In the genomic region with DNA sequence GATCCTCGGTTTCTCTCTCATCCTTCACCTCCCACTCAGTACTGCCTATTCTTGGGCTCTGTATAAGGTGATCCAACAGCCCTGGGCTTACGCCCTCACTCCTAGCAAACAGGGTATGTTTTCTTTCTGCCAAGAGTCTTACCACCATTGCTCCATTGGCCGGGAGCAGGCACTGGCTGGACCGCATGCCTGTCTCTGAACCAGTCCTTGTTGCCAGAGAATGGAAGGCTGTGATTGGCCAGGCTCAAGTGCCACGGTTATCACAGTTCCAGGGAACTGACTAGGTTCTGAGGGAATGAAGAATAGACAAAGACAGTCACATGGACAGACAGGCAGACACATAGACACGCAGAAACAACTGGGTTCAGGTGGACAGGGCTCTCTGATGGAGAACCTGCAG, we compare ENCODE assay signal across 36 mouse cellular contexts. TPM values are rescaled to one million over a fixed set of nuclear protein-coding genes. Genes with fewer than 3 reads are reported as not detected.
A peak's percentile ranks its signal among the peaks of the same experiment; 100 is the strongest.
DNase-seq lines count a peak whose midpoint lies in the region; ATAC-seq and TF ChIP-seq lines count a peak whose summit lies in the region.
"Had no signal": no experiment of that assay in that cellular context is flagged by ENCODE, and none has a peak within 500 bp of the region (broad histone marks: within the 10 kb centered on the region; RNA-seq: fewer than 3 reads in every experiment).

No protein-coding gene starts in this region.

- no peak overlapping the region for H3K27ac ChIP-seq in lung, embryonic 14.5 days (ENCODE audit: low read depth)
- no peak overlapping the region for H3K27ac ChIP-seq in lung, postnatal 0 days (ENCODE audit: low read length)
- 0 out of 2 replicates have a peak overlapping the region, but pooled peaks have one; percentile 21 for H3K27ac ChIP-seq in heart, embryonic 16.5 days (ENCODE audit: low read length)
- H3K27ac ChIP-seq: embryonic facial prominence, embryonic 12.5 days; heart, adult 2 months; hindbrain, embryonic 13.5 days; limb, embryonic 10.5 days; limb, embryonic 15.5 days; liver, embryonic 13.5 days; stomach, postnatal 0 days had no signal

- no peak overlapping the region for H3K4me2 ChIP-seq in lung, embryonic 14.5 days
- no peak overlapping the region for H3K4me2 ChIP-seq in lung, postnatal 0 days (replicated peaks; ENCODE audit: low read depth, low read length)
- H3K4me2 ChIP-seq in heart, embryonic 16.5 days (ENCODE audit: low read depth, low read length) = no peak overlapping the region
- H3K4me2 ChIP-seq: embryonic facial prominence, embryonic 12.5 days; hindbrain, embryonic 13.5 days; limb, embryonic 15.5 days; liver, embryonic 13.5 days; midbrain, embryonic 11.5 days had no signal

- no peaks in the 10 kb centered on the region for H3K4me1 ChIP-seq in lung, embryonic 14.5 days (ENCODE audit: insufficient read depth)
- peaks cover 1% of the 10 kb centered on the region; the same call in 1 of the 2 replicates for H3K4me1 ChIP-seq in lung, postnatal 0 days (ENCODE audit: insufficient read depth, low read depth, low read length)
- peaks cover 32% of the 10 kb centered on the region for H3K4me1 ChIP-seq in heart, embryonic 16.5 days (ENCODE audit: control insufficient read depth, insufficient read depth, low read length)

- peak; percentile 34 for DNase-seq in adrenal gland, postnatal 14 days
- no peak for DNase-seq in adrenal gland, adult 8-10 months
- DNase-seq in lung, embryonic 14.5 days = peak; percentile 18
- DNase-seq in lung, postnatal 0 days (ENCODE audit: low spot score) = no peak
- no peak for DNase-seq in right cerebral cortex, postnatal 4 days
- DNase-seq in MN1 (ENCODE audit: low spot score) = no peak
- DNase-seq: cerebellum, adult 9-10 months; cerebellum, postnatal 36 days; gastrocnemius, postnatal 14 days; kidney, adult 9 months; kidney, postnatal 14 days; layer of hippocampus, adult 9-11 months; liver, embryonic 13.5 days; lung, adult 18-20 months; right cerebral cortex, adult 18-20 months; thymus, adult 18-20 months; thymus, postnatal 36 days had no signal

- H3K36me3 ChIP-seq in lung, embryonic 14.5 days (ENCODE audit: insufficient read depth) = no peaks in the 10 kb centered on the region
- H3K36me3 ChIP-seq in lung, postnatal 0 days (ENCODE audit: insufficient read depth, low read length) = no peaks in the 10 kb centered on the region
- H3K36me3 ChIP-seq in heart, embryonic 16.5 days (ENCODE audit: control insufficient read depth, insufficient read depth) = no peaks in the 10 kb centered on the region
- H3K36me3 ChIP-seq: G1E had no signal

- no peak for ATAC-seq in lung, embryonic 14.5 days (ENCODE audit: insufficient read depth)
- no peak; the same call in 1 of the 2 replicates for ATAC-seq in lung, postnatal 0 days
- peak; percentile 56 for ATAC-seq in heart, embryonic 16.5 days (replicated peaks; ENCODE audit: extremely low read depth, insufficient read depth, low FRiP score)
- ATAC-seq: forebrain, embryonic 14.5 days; intestine, postnatal 0 days; midbrain, embryonic 16.5 days; Patski had no signal

- no peaks in the 10 kb centered on the region for H3K9me3 ChIP-seq in lung, embryonic 14.5 days (ENCODE audit: low read depth, low read length)
- no peaks in the 10 kb centered on the region for H3K9me3 ChIP-seq in lung, postnatal 0 days (ENCODE audit: low read length)
- H3K9me3 ChIP-seq in heart, embryonic 16.5 days (replicated peaks; ENCODE audit: control insufficient read depth, low read length) = no peaks in the 10 kb centered on the region
- H3K9me3 ChIP-seq: embryonic facial prominence, embryonic 12.5 days; G1E; hindbrain, embryonic 13.5 days; limb, embryonic 10.5 days; limb, embryonic 15.5 days; liver, embryonic 13.5 days had no signal

- TF ChIP-seq EP300 in lung, postnatal 0 days (IDR thresholded peaks at IDR 0.05) = no peak

- WGBS in lung, embryonic 14.5 days = 72% methylated on average over 6 of the region's 6 CpGs
- WGBS in lung, postnatal 0 days = 61% methylated on average over 6 of the region's 6 CpGs
- WGBS in heart, embryonic 16.5 days = 49% methylated on average over 6 of the region's 6 CpGs

- no peak overlapping the region for H3K9ac ChIP-seq in lung, embryonic 14.5 days
- no peak overlapping the region for H3K9ac ChIP-seq in lung, postnatal 0 days (replicated peaks; ENCODE audit: low read depth)
- H3K9ac ChIP-seq in heart, embryonic 16.5 days (ENCODE audit: low read length) = no peak overlapping the region
- H3K9ac ChIP-seq: embryonic facial prominence, embryonic 12.5 days; hindbrain, embryonic 13.5 days; limb, embryonic 15.5 days; liver, embryonic 13.5 days had no signal

- no peak for TF ChIP-seq CTCF in lung, embryonic 14.5 days (IDR thresholded peaks at IDR 0.05; ENCODE audit: low read depth)
- no peak for TF ChIP-seq CTCF in lung, postnatal 0 days (IDR thresholded peaks at IDR 0.05)

- H3K27me3 ChIP-seq in lung, embryonic 14.5 days (ENCODE audit: insufficient read depth, low read length) = no peaks in the 10 kb centered on the region
- H3K27me3 ChIP-seq in lung, postnatal 0 days (replicated peaks; ENCODE audit: insufficient read depth, low read length) = no peaks in the 10 kb centered on the region
- H3K27me3 ChIP-seq in heart, embryonic 16.5 days (ENCODE audit: control insufficient read depth, insufficient read depth, low read length) = no peaks in the 10 kb centered on the region
- H3K27me3 ChIP-seq: embryonic facial prominence, embryonic 12.5 days; hindbrain, embryonic 13.5 days; limb, embryonic 15.5 days; liver, embryonic 13.5 days; Patski had no signal

- H3K4me3 ChIP-seq in lung, embryonic 14.5 days (ENCODE audit: low read depth, low read length) = no peak overlapping the region
- no peak overlapping the region for H3K4me3 ChIP-seq in lung, postnatal 0 days (ENCODE audit: low read depth, low read length)
- no peak overlapping the region for H3K4me3 ChIP-seq in heart, embryonic 16.5 days (ENCODE audit: low read length)
- H3K4me3 ChIP-seq: embryonic facial prominence, embryonic 12.5 days; heart, adult 2 months; hindbrain, embryonic 13.5 days; limb, embryonic 10.5 days; limb, embryonic 15.5 days; liver, embryonic 13.5 days had no signal

RNA-seq across cellular contexts. Expression of a gene that starts 27.7 kb away (rescaled TPM):
- 0.89 and 4.2 TPM in 2 replicates for total RNA-seq in adrenal gland, postnatal 14 days (2021)
- 1 to 10 TPM; 1.3 to 4.4 (median 3.3) TPM for total RNA-seq in adrenal gland, adult 8-10 months (2022)
- polyA plus RNA-seq in lung, embryonic 14.5 days (2014; fragmentation: Nextera tagmentation; extraction: Ambion mirVana) = 2.4 and 2.5 TPM in 2 replicates
- polyA plus RNA-seq in lung, postnatal 0 days (2015; fragmentation: Nextera tagmentation; extraction: Ambion mirVana) = 12.4 and 16.8 TPM in 2 replicates
- polyA plus RNA-seq in heart, embryonic 16.5 days (2015; fragmentation: Nextera tagmentation; extraction: Ambion mirVana) = 2.2 and 2.4 TPM in 2 replicates

RNA-seq across cellular contexts. Expression of a gene that starts 36.6 kb away (rescaled TPM):
- 17.7 and 19.2 TPM in 2 replicates for total RNA-seq in adrenal gland, postnatal 14 days (2021)
- total RNA-seq in adrenal gland, adult 8-10 months (2022) = 10 to 100 TPM in 3 of 4 experiments, 1 to 10 TPM in 1; 9.8 to 22.3 (median 14.5) TPM
- 8.2 and 10.0 TPM in 2 replicates for polyA plus RNA-seq in lung, embryonic 14.5 days (2014; fragmentation: Nextera tagmentation; extraction: Ambion mirVana)
- 11.9 and 12.2 TPM in 2 replicates for polyA plus RNA-seq in lung, postnatal 0 days (2015; fragmentation: Nextera tagmentation; extraction: Ambion mirVana)
- 14.6 and 14.9 TPM in 2 replicates for polyA plus RNA-seq in heart, embryonic 16.5 days (2015; fragmentation: Nextera tagmentation; extraction: Ambion mirVana)

RNA-seq across cellular contexts. Expression of a gene that starts 37.2 kb away (rescaled TPM):
- total RNA-seq in adrenal gland, postnatal 14 days (2021) = 25.5 and 29.7 TPM in 2 replicates
- total RNA-seq in adrenal gland, adult 8-10 months (2022) = 10 to 100 TPM; 24.2 to 40.1 (median 32.6) TPM
- 11.5 and 12.1 TPM in 2 replicates for polyA plus RNA-seq in lung, embryonic 14.5 days (2014; fragmentation: Nextera tagmentation; extraction: Ambion mirVana)
- 6.2 and 7.2 TPM in 2 replicates for polyA plus RNA-seq in lung, postnatal 0 days (2015; fragmentation: Nextera tagmentation; extraction: Ambion mirVana)
- polyA plus RNA-seq in heart, embryonic 16.5 days (2015; fragmentation: Nextera tagmentation; extraction: Ambion mirVana) = 6.0 and 6.5 TPM in 2 replicates

RNA-seq across cellular contexts. Expression of a gene that starts 58.0 kb away (rescaled TPM):
- total RNA-seq in adrenal gland, postnatal 14 days (2021) = not detected in 2 replicates
- not detected for total RNA-seq in adrenal gland, adult 8-10 months (2022)
- 0.72 TPM in 1 of 2 replicates, not detected in the other for polyA plus RNA-seq in lung, embryonic 14.5 days (2014; fragmentation: Nextera tagmentation; extraction: Ambion mirVana)
- polyA plus RNA-seq in lung, postnatal 0 days (2015; fragmentation: Nextera tagmentation; extraction: Ambion mirVana) = 5.3 and 8.3 TPM in 2 replicates
- polyA plus RNA-seq in heart, embryonic 16.5 days (2015; fragmentation: Nextera tagmentation; extraction: Ambion mirVana) = 0.37 and 1.5 TPM in 2 replicates
- total RNA-seq: adrenal gland, postnatal 4 days; G1E; gastrocnemius, postnatal 14 days; heart, adult 2 months; left cerebral cortex, postnatal 10 days; megakaryocyte, adult 5-6 weeks; neutrophil, adult 5-6 weeks had no signal
- polyA plus RNA-seq: embryonic facial prominence, embryonic 12.5 days; G1E; heart, adult 2 months; intestine, postnatal 0 days; limb, embryonic 10.5 days; liver, embryonic 13.5 days; midbrain, embryonic 11.5 days; neural tube, embryonic 11.5 days; spleen, adult 2 months had no signal

Comparison
In these comparisons a context has a peak if more than half of its experiments do, and no peak if none do; other contexts are left out.
1. DNase-seq: peak in adrenal gland, postnatal 14 days (single experiment) and lung, embryonic 14.5 days (single experiment); none in adrenal gland, adult 8-10 months (single experiment), lung, postnatal 0 days (single experiment), right cerebral cortex, postnatal 4 days (single experiment) and MN1 (single experiment).